Mouse (Mus musculus): ENCODE measurements around the gene Tnfrsf14. TPM values are rescaled to one million over a fixed set of nuclear protein-coding genes. Genes with fewer than 3 reads are reported as not detected.

Gene Tnfrsf14
- polyA plus RNA-seq, 1 experiment from 2014 or later, result 1.9 TPM

GRCm38 (mm10) chr4:154886876-154887592, 41.3 kb downstream of the Tnfrsf14 start:
- Histone ChIP-seq H3K27ac (no peak overlapping the region), H3K27me3 (no peaks in the 10 kb centered on the region), H3K9me3 (no peaks in the 10 kb centered on the region), H3K4me3 (no peak overlapping the region), H3K4me1 (peaks cover 5% of the 10 kb centered on the region; the same call in 1 of the 2 replicates), H3K9ac (no peak overlapping the region), H3K36me3 (no peaks in the 10 kb centered on the region), H3K4me2 (no peak overlapping the region)
- ATAC-seq (ENCODE audit: borderline replicate concordance, extremely low read depth, low FRiP score, low TSS enrichment), result 0 out of 2 replicates have a peak, but pooled peaks have one; percentile 6
- 52% methylated on average over 13 of the region's 13 CpGs for WGBS

- ATAC-seq (ENCODE audit: borderline replicate concordance, extremely low read depth, low FRiP score, low TSS enrichment), result no peak
- WGBS, result 69% methylated on average over 11 of the region's 11 CpGs
Observed at GRCm38 (mm10) chr4:154885416-154885815, 42.9 kb downstream of the Tnfrsf14 start.

GRCm38 (mm10) chr4:154882014-154882659, 46.2 kb downstream of the Tnfrsf14 start:
- Histone ChIP-seq H3K4me2 (no peak overlapping the region), H3K9ac (no peak overlapping the region), H3K4me3 (no peak overlapping the region), H3K9me3 (no peaks in the 10 kb centered on the region), H3K27me3 (no peaks in the 10 kb centered on the region), H3K4me1 (peaks cover 11% of the 10 kb centered on the region), H3K36me3 (no peaks in the 10 kb centered on the region), H3K27ac (no peak overlapping the region)
- 18% methylated on average over 14 of the region's 14 CpGs for WGBS
- ATAC-seq (ENCODE audit: borderline replicate concordance, extremely low read depth, low FRiP score, low TSS enrichment), result no peak

More at GRCm38 (mm10) chr4:154885416-154885815, 42.9 kb downstream of the Tnfrsf14 start:
- Histone ChIP-seq H3K27ac (no peak overlapping the region), H3K27me3 (no peaks in the 10 kb centered on the region), H3K9ac (no peak overlapping the region), H3K9me3 (no peaks in the 10 kb centered on the region), H3K36me3 (no peaks in the 10 kb centered on the region), H3K4me3 (no peak overlapping the region), H3K4me1 (peaks cover 6% of the 10 kb centered on the region; the same call in 1 of the 2 replicates), H3K4me2 (no peak overlapping the region)

GRCm38 (mm10) chr4:154880730-154881129, 47.6 kb downstream of the Tnfrsf14 start:
- peak; percentile 13; the same call in 1 of the 2 replicates for ATAC-seq (ENCODE audit: borderline replicate concordance, extremely low read depth, low FRiP score, low TSS enrichment)
- Histone ChIP-seq H3K9me3 (no peaks in the 10 kb centered on the region), H3K4me3 (no peak overlapping the region), H3K4me1 (peaks cover 11% of the 10 kb centered on the region), H3K27ac (no peak overlapping the region), H3K9ac (no peak overlapping the region), H3K4me2 (no peak overlapping the region), H3K27me3 (peaks cover 5% of the 10 kb centered on the region; the same call in 1 of the 2 replicates), H3K36me3 (no peaks in the 10 kb centered on the region)
- 55% methylated on average over 6 of the region's 6 CpGs for WGBS

- peak overlapping the region; percentile 60 for H3K4me2 ChIP-seq
- H3K9ac ChIP-seq, result peak overlapping the region; percentile 47
- no peaks in the 10 kb centered on the region for H3K9me3 ChIP-seq
- peaks cover 11% of the 10 kb centered on the region for H3K4me1 ChIP-seq
- peak; percentile 97 for ATAC-seq (ENCODE audit: borderline replicate concordance, extremely low read depth, low FRiP score, low TSS enrichment)
- H3K4me3 ChIP-seq, result peak overlapping the region; percentile 36
- H3K27me3 ChIP-seq, result peaks cover 5% of the 10 kb centered on the region; the same call in 1 of the 2 replicates
- 6% methylated on average over 18 of the region's 18 CpGs for WGBS
- no peaks in the 10 kb centered on the region for H3K36me3 ChIP-seq
- H3K27ac ChIP-seq, result peak overlapping the region; percentile 87
Observed at GRCm38 (mm10) chr4:154877864-154878548, 50.4 kb downstream of the Tnfrsf14 start.

- no peak overlapping the region for H3K27ac ChIP-seq
- H3K36me3 ChIP-seq, result no peaks in the 10 kb centered on the region
- ATAC-seq (ENCODE audit: borderline replicate concordance, extremely low read depth, low FRiP score, low TSS enrichment), result no peak
- no peaks in the 10 kb centered on the region for H3K9me3 ChIP-seq
- peaks cover 5% of the 10 kb centered on the region; the same call in 1 of the 2 replicates for H3K27me3 ChIP-seq
- no peak overlapping the region for H3K4me2 ChIP-seq
- 64% methylated on average over 6 of the region's 6 CpGs for WGBS
- no peak overlapping the region for H3K9ac ChIP-seq
- no peak overlapping the region for H3K4me3 ChIP-seq
- peaks cover 1% of the 10 kb centered on the region for H3K4me1 ChIP-seq
Observed at GRCm38 (mm10) chr4:154873186-154873585, 55.2 kb downstream of the Tnfrsf14 start.

Other genes with a start within 250 kb of the Tnfrsf14 start
- gene Ttc34, start 91.1 kb downstream of the Tnfrsf14 start, polyA plus RNA-seq (2015; fragmentation: Nextera tagmentation; extraction: Ambion mirVana), result 0.19 and 0.26 TPM in 2 replicates
- gene Mmel1, start 59.0 kb downstream of the Tnfrsf14 start, polyA plus RNA-seq (2015; fragmentation: Nextera tagmentation; extraction: Ambion mirVana), result 0.10 and 0.26 TPM in 2 replicates
- 36.4 and 41.5 TPM in 2 replicates for gene Fam213b, start 29.4 kb downstream of the Tnfrsf14 start, polyA plus RNA-seq (2015; fragmentation: Nextera tagmentation; extraction: Ambion mirVana)
- gene Hes5, start 32.4 kb upstream of the Tnfrsf14 start, polyA plus RNA-seq (2015; fragmentation: Nextera tagmentation; extraction: Ambion mirVana), result 0.29 and 0.69 TPM in 2 replicates
- gene Pank4, start 35.6 kb upstream of the Tnfrsf14 start, polyA plus RNA-seq (2015; fragmentation: Nextera tagmentation; extraction: Ambion mirVana), result 48.0 and 51.0 TPM in 2 replicates
- gene Plch2, start 128.2 kb upstream of the Tnfrsf14 start, polyA plus RNA-seq (2015; fragmentation: Nextera tagmentation; extraction: Ambion mirVana), result 11.1 and 11.2 TPM in 2 replicates
- gene Pex10, start 138.5 kb upstream of the Tnfrsf14 start, polyA plus RNA-seq (2015; fragmentation: Nextera tagmentation; extraction: Ambion mirVana), result 21.1 and 26.2 TPM in 2 replicates
- gene Rer1, start 157.8 kb upstream of the Tnfrsf14 start, polyA plus RNA-seq (2015; fragmentation: Nextera tagmentation; extraction: Ambion mirVana), result 157 and 163 TPM in 2 replicates
- 5.9 and 7.7 TPM in 2 replicates for gene Morn1, start 158.0 kb upstream of the Tnfrsf14 start, polyA plus RNA-seq (2015; fragmentation: Nextera tagmentation; extraction: Ambion mirVana)